Mouse (Mus musculus): ENCODE results near the gene Sec16a. TPM values are rescaled to one million over a fixed set of nuclear protein-coding genes. Genes with fewer than 3 reads are reported as not detected.

The Sec16a gene
- total and polyA plus RNA-seq, 2 experiments from 2014 or later, result 12.6 to 76.7 TPM

GRCm38 (mm10) chr2:26446671-26447070 lies 1.7 kb upstream of the Sec16a start:
- H3K4me1 ChIP-seq (ENCODE audit: insufficient read depth, low read length), result peaks cover 20% of the 10 kb centered on the region
- H3K4me3 ChIP-seq (ENCODE audit: low read depth, low read length), result peak overlapping the region; percentile 86
- H3K4me2 ChIP-seq (ENCODE audit: low read depth, low read length, poor library complexity, severe bottlenecking), result peak overlapping the region; percentile 92
- peak overlapping the region; percentile 90; the same call in 1 of the 2 replicates for H3K27ac ChIP-seq (ENCODE audit: low read depth, low read length)
- no peak for TF ChIP-seq CTCF (IDR thresholded peaks at IDR 0.05)
- ATAC-seq (ENCODE audit: low FRiP score) (no peak), DNase-seq (ENCODE audit: low spot score) (no peak)
- H3K9ac ChIP-seq (replicated peaks; ENCODE audit: low read length, poor library complexity, severe bottlenecking), result peak overlapping the region; percentile 77
- H3K27me3 ChIP-seq (ENCODE audit: insufficient read depth, low read length), result no peaks in the 10 kb centered on the region
- H3K9me3 ChIP-seq (ENCODE audit: low read length), result no peaks in the 10 kb centered on the region
- H3K36me3 ChIP-seq (ENCODE audit: insufficient read depth, low read length), result no peaks in the 10 kb centered on the region
- WGBS, result 71% methylated on average over 4 of the region's 4 CpGs

DNA sequence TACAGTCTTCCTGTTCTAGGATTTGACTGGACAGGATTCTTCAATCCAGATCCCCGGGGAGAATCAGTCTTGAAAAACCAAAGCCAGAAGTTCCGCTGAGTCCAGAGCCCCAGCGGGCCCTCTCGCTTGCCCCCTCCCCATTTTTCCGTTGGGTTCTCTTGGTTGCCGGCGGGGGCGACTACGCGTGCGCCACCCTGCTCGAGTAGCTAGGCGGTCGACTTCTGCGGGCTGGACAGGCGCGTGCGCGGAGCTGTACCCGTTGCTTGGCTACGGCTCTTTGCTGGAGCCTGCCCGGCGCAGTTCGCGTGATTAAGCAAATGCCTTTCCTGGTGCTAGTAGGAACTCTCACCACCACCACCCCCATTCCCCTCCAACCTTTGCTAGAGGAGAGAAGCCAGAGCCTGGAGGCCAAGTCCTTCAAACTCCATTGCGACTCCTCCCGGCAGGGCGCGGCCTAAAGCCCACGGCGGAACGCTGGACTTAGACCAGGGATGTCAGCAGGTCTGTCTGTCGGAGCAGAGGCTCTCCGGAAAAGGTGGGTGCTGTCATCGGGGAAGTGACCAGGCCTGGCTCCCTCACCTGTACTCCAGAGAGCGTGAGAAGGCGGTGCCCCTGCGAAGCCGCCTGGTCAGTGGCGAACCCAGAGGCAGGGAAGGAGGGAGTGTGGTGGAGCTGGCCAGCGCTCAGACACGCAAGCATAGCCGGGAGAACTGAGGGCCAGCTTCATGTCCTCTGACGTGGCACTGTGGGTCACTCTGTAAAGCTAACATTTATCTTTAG lies 840 bp upstream of the Sec16a start:
- Histone ChIP-seq H3K27ac (ENCODE audit: low read depth, low read length) (peak overlapping the region; percentile 90), H3K4me2 (ENCODE audit: low read depth, low read length, poor library complexity, severe bottlenecking) (peak overlapping the region; percentile 92), H3K27me3 (ENCODE audit: insufficient read depth, low read length) (no peaks in the 10 kb centered on the region), H3K36me3 (ENCODE audit: insufficient read depth, low read length) (peaks cover 8% of the 10 kb centered on the region), H3K9me3 (ENCODE audit: low read length) (no peaks in the 10 kb centered on the region), H3K9ac (replicated peaks; ENCODE audit: low read length, poor library complexity, severe bottlenecking) (peak overlapping the region; percentile 77), H3K4me1 (ENCODE audit: insufficient read depth, low read length) (peaks cover 20% of the 10 kb centered on the region), H3K4me3 (ENCODE audit: low read depth, low read length) (peak overlapping the region; percentile 86)
- DNase-seq (ENCODE audit: low spot score) (peak; percentile 97), ATAC-seq (ENCODE audit: low FRiP score) (peak; percentile 89)
- TF ChIP-seq CTCF (IDR thresholded peaks at IDR 0.05), result peak; percentile 55
- WGBS, result under 1% methylated on average over 44 of the region's 44 CpGs

DNA sequence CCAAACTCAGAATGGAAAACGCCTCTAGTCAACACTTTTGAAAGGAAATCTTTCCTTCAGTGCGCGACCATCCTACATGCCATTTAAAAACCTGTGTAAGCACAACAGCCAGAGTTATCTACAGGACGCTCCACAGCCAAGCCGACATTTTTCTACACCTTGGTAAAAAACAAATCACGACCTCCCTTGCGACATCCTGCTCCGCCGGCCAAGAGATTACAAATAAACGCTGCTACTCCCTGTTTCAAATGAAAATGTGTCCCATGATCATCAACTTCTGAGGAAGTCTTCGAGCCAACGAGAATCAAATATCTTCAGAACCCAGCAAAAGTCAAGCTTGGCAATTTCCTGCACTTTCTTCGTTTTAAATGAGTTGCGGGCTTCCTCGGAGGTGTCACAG lies 648 bp downstream of the Sec16a start:
- Histone ChIP-seq H3K4me1 (ENCODE audit: insufficient read depth, low read length) (peaks cover 17% of the 10 kb centered on the region), H3K4me2 (ENCODE audit: low read depth, low read length, poor library complexity, severe bottlenecking) (peak overlapping the region; percentile 64), H3K9me3 (ENCODE audit: low read length) (no peaks in the 10 kb centered on the region), H3K4me3 (ENCODE audit: low read depth, low read length) (peak overlapping the region; percentile 86), H3K9ac (replicated peaks; ENCODE audit: low read length, poor library complexity, severe bottlenecking) (peak overlapping the region; percentile 87), H3K36me3 (ENCODE audit: insufficient read depth, low read length) (peaks cover 23% of the 10 kb centered on the region), H3K27me3 (ENCODE audit: insufficient read depth, low read length) (no peaks in the 10 kb centered on the region), H3K27ac (ENCODE audit: low read depth, low read length) (peak overlapping the region; percentile 90; the same call in 1 of the 2 replicates)
- no peak for TF ChIP-seq CTCF (IDR thresholded peaks at IDR 0.05)
- no peak for DNase-seq (ENCODE audit: low spot score)
- WGBS, result 7% methylated on average over 15 of the region's 15 CpGs
- ATAC-seq (ENCODE audit: low FRiP score), result no peak

GRCm38 (mm10) chr2:26443876-26444275 lies 1.1 kb downstream of the Sec16a start:
- H3K27me3 ChIP-seq (ENCODE audit: insufficient read depth, low read length), result no peaks in the 10 kb centered on the region
- H3K4me2 ChIP-seq (ENCODE audit: low read depth, low read length, poor library complexity, severe bottlenecking), result peak overlapping the region; percentile 64
- peaks cover 27% of the 10 kb centered on the region for H3K36me3 ChIP-seq (ENCODE audit: insufficient read depth, low read length)
- H3K4me1 ChIP-seq (ENCODE audit: insufficient read depth, low read length), result peaks cover 17% of the 10 kb centered on the region
- peak overlapping the region; percentile 87 for H3K9ac ChIP-seq (replicated peaks; ENCODE audit: low read length, poor library complexity, severe bottlenecking)
- ATAC-seq (ENCODE audit: low FRiP score), result no peak
- TF ChIP-seq CTCF (IDR thresholded peaks at IDR 0.05), result no peak
- no peak for DNase-seq (ENCODE audit: low spot score)
- no peak overlapping the region for H3K27ac ChIP-seq (ENCODE audit: low read depth, low read length)
- WGBS, result 62% methylated on average over 3 of the region's 3 CpGs
- H3K9me3 ChIP-seq (ENCODE audit: low read length), result no peaks in the 10 kb centered on the region
- H3K4me3 ChIP-seq (ENCODE audit: low read depth, low read length), result peak overlapping the region; percentile 86

GRCm38 (mm10) chr2:26442843-26443242 lies 2.2 kb downstream of the Sec16a start:
- no peak for DNase-seq (ENCODE audit: low spot score)
- ATAC-seq (ENCODE audit: low FRiP score), result no peak
- TF ChIP-seq CTCF (IDR thresholded peaks at IDR 0.05), result no peak
- Histone ChIP-seq H3K9me3 (ENCODE audit: low read length) (no peaks in the 10 kb centered on the region), H3K27me3 (ENCODE audit: insufficient read depth, low read length) (no peaks in the 10 kb centered on the region), H3K4me2 (ENCODE audit: low read depth, low read length, poor library complexity, severe bottlenecking) (no peak overlapping the region), H3K4me3 (ENCODE audit: low read depth, low read length) (no peak overlapping the region), H3K36me3 (ENCODE audit: insufficient read depth, low read length) (peaks cover 33% of the 10 kb centered on the region), H3K27ac (ENCODE audit: low read depth, low read length) (no peak overlapping the region), H3K4me1 (ENCODE audit: insufficient read depth, low read length) (peaks cover 17% of the 10 kb centered on the region), H3K9ac (replicated peaks; ENCODE audit: low read length, poor library complexity, severe bottlenecking) (no peak overlapping the region)
- 81% methylated on average over 1 of the region's 1 CpGs for WGBS

- Histone ChIP-seq H3K27me3 (ENCODE audit: insufficient read depth, low read length) (no peaks in the 10 kb centered on the region), H3K4me2 (ENCODE audit: low read depth, low read length, poor library complexity, severe bottlenecking) (no peak overlapping the region), H3K27ac (ENCODE audit: low read depth, low read length) (no peak overlapping the region), H3K9me3 (ENCODE audit: low read length) (no peaks in the 10 kb centered on the region), H3K4me3 (ENCODE audit: low read depth, low read length) (no peak overlapping the region), H3K4me1 (ENCODE audit: insufficient read depth, low read length) (peaks cover 13% of the 10 kb centered on the region), H3K9ac (replicated peaks; ENCODE audit: low read length, poor library complexity, severe bottlenecking) (no peak overlapping the region), H3K36me3 (ENCODE audit: insufficient read depth, low read length) (peaks cover 37% of the 10 kb centered on the region)
- WGBS, result 78% methylated on average over 5 of the region's 5 CpGs
- ATAC-seq (ENCODE audit: low FRiP score) (no peak), DNase-seq (ENCODE audit: low spot score) (no peak)
- no peak for TF ChIP-seq CTCF (IDR thresholded peaks at IDR 0.05)
Measured at GRCm38 (mm10) chr2:26441688-26442087, 3.3 kb downstream of the Sec16a start.

Data from midbrain, postnatal 0 days (tissue).